Mouse (Mus musculus): ENCODE data around the gene Slc45a2. TPM values are rescaled to one million over a fixed set of nuclear protein-coding genes. Genes with fewer than 3 reads are reported as not detected.

Slc45a2 gene
- polyA plus RNA-seq, 1 experiment: 0.11 TPM

GRCm38 (mm10) chr15:11008756-11009155, 8.2 kb downstream of the Slc45a2 start:
- DNase-seq (ENCODE audit: low read depth): peak; percentile 70
- peak; percentile 41; the same call in 1 of the 2 replicates for TF ChIP-seq CTCF (IDR thresholded peaks at IDR 0.05; ENCODE audit: borderline replicate concordance, extremely low read depth, insufficient read depth, insufficient read length)
- TF ChIP-seq POLR2A (IDR thresholded peaks at IDR 0.05; ENCODE audit: borderline replicate concordance, extremely low read depth, insufficient read depth, insufficient read length, poor library complexity, severe bottlenecking): no peak

- TF ChIP-seq POLR2A (IDR thresholded peaks at IDR 0.05; ENCODE audit: borderline replicate concordance, extremely low read depth, insufficient read depth, insufficient read length, poor library complexity, severe bottlenecking): no peak
- no peak for TF ChIP-seq CTCF (IDR thresholded peaks at IDR 0.05; ENCODE audit: borderline replicate concordance, extremely low read depth, insufficient read depth, insufficient read length)
These were observed 10.5 kb downstream of the Slc45a2 start for GRCm38 (mm10) chr15:11010976-11011548.

GRCm38 (mm10) chr15:11014931-11015330, 14.4 kb downstream of the Slc45a2 start:
- no peak for DNase-seq (ENCODE audit: low read depth)
- TF ChIP-seq POLR2A (IDR thresholded peaks at IDR 0.05; ENCODE audit: borderline replicate concordance, extremely low read depth, insufficient read depth, insufficient read length, poor library complexity, severe bottlenecking): no peak
- TF ChIP-seq CTCF (IDR thresholded peaks at IDR 0.05; ENCODE audit: borderline replicate concordance, extremely low read depth, insufficient read depth, insufficient read length): no peak

More at GRCm38 (mm10) chr15:11010976-11011548, 10.5 kb downstream of the Slc45a2 start:
- no peak for DNase-seq (ENCODE audit: low read depth)

- DNase-seq (ENCODE audit: low read depth): no peak
- TF ChIP-seq POLR2A (IDR thresholded peaks at IDR 0.05; ENCODE audit: borderline replicate concordance, extremely low read depth, insufficient read depth, insufficient read length, poor library complexity, severe bottlenecking) (no peak), CTCF (IDR thresholded peaks at IDR 0.05; ENCODE audit: borderline replicate concordance, extremely low read depth, insufficient read depth, insufficient read length) (no peak)
These were observed 26.5 kb downstream of the Slc45a2 start for GRCm38 (mm10) chr15:11026801-11027561.

GRCm38 (mm10) chr15:11030188-11030587, 29.7 kb downstream of the Slc45a2 start:
- no peak for DNase-seq (ENCODE audit: low read depth)
- no peak for TF ChIP-seq CTCF (IDR thresholded peaks at IDR 0.05; ENCODE audit: borderline replicate concordance, extremely low read depth, insufficient read depth, insufficient read length)

GRCm38 (mm10) chr15:11035947-11036474, 35.5 kb downstream of the Slc45a2 start:
- no peak for TF ChIP-seq CTCF (IDR thresholded peaks at IDR 0.05; ENCODE audit: borderline replicate concordance, extremely low read depth, insufficient read depth, insufficient read length)
- no peak for TF ChIP-seq POLR2A (IDR thresholded peaks at IDR 0.05; ENCODE audit: borderline replicate concordance, extremely low read depth, insufficient read depth, insufficient read length, poor library complexity, severe bottlenecking)
- DNase-seq (ENCODE audit: low read depth): peak; percentile 37

- peak; percentile 27 for DNase-seq (ENCODE audit: low read depth)
These were observed 36.2 kb downstream of the Slc45a2 start for GRCm38 (mm10) chr15:11036535-11037375.

GRCm38 (mm10) chr15:11037376-11037695, 36.8 kb downstream of the Slc45a2 start:
- TF ChIP-seq POLR2A (IDR thresholded peaks at IDR 0.05; ENCODE audit: borderline replicate concordance, extremely low read depth, insufficient read depth, insufficient read length, poor library complexity, severe bottlenecking) (no peak), CTCF (IDR thresholded peaks at IDR 0.05; ENCODE audit: borderline replicate concordance, extremely low read depth, insufficient read depth, insufficient read length) (no peak)
- peak; percentile 35 for DNase-seq (ENCODE audit: low read depth)

More at GRCm38 (mm10) chr15:11036535-11037375, 36.2 kb downstream of the Slc45a2 start:
- TF ChIP-seq CTCF (IDR thresholded peaks at IDR 0.05; ENCODE audit: borderline replicate concordance, extremely low read depth, insufficient read depth, insufficient read length) (no peak), POLR2A (IDR thresholded peaks at IDR 0.05; ENCODE audit: borderline replicate concordance, extremely low read depth, insufficient read depth, insufficient read length, poor library complexity, severe bottlenecking) (no peak)

GRCm38 (mm10) chr15:11037711-11038110, 37.2 kb downstream of the Slc45a2 start, which contains the start of gene Rxfp3:
Gene Rxfp3 (minus strand): TSS chr15:11037991.
- no peak for TF ChIP-seq POLR2A (IDR thresholded peaks at IDR 0.05; ENCODE audit: borderline replicate concordance, extremely low read depth, insufficient read depth, insufficient read length, poor library complexity, severe bottlenecking)
- no peak for TF ChIP-seq CTCF (IDR thresholded peaks at IDR 0.05; ENCODE audit: borderline replicate concordance, extremely low read depth, insufficient read depth, insufficient read length)
- DNase-seq (ENCODE audit: low read depth): peak; percentile 21

GRCm38 (mm10) chr15:11038476-11038875, 38.0 kb downstream of the Slc45a2 start:
- no peak for TF ChIP-seq POLR2A (IDR thresholded peaks at IDR 0.05; ENCODE audit: borderline replicate concordance, extremely low read depth, insufficient read depth, insufficient read length, poor library complexity, severe bottlenecking)
- TF ChIP-seq CTCF (IDR thresholded peaks at IDR 0.05; ENCODE audit: borderline replicate concordance, extremely low read depth, insufficient read depth, insufficient read length): peak; percentile 72
- DNase-seq (ENCODE audit: low read depth): peak; percentile 77

- no peak for DNase-seq (ENCODE audit: low read depth)
- TF ChIP-seq CTCF (IDR thresholded peaks at IDR 0.05; ENCODE audit: borderline replicate concordance, extremely low read depth, insufficient read depth, insufficient read length): no peak
- TF ChIP-seq POLR2A (IDR thresholded peaks at IDR 0.05; ENCODE audit: borderline replicate concordance, extremely low read depth, insufficient read depth, insufficient read length, poor library complexity, severe bottlenecking): no peak
These were observed 39.5 kb downstream of the Slc45a2 start for GRCm38 (mm10) chr15:11040067-11040466.

All from brain, embryonic 14.5 days (tissue).